Mouse (Mus musculus): ENCODE results near the gene Gm42957. TPM values are rescaled to one million over a fixed set of nuclear protein-coding genes. Genes with fewer than 3 reads are reported as not detected.

Gene Gm42957
- polyA plus RNA-seq, 1 experiment from 2014 or later = 0.08 TPM

GRCm38 (mm10) chr3:96700376-96700775 is 65.1 kb downstream of the Gm42957 start:
- no peak for ATAC-seq (replicated peaks)
- Histone ChIP-seq H3K4me1 (peaks cover 11% of the 10 kb centered on the region), H3K4me2 (replicated peaks) (no peak overlapping the region), H3K4me3 (no peak overlapping the region), H3K36me3 (peaks cover 16% of the 10 kb centered on the region), H3K9me3 (no peaks in the 10 kb centered on the region), H3K27me3 (no peaks in the 10 kb centered on the region), H3K9ac (replicated peaks) (no peak overlapping the region), H3K27ac (replicated peaks) (no peak overlapping the region)
- WGBS = 46% methylated on average over 7 of the region's 7 CpGs

DNA sequence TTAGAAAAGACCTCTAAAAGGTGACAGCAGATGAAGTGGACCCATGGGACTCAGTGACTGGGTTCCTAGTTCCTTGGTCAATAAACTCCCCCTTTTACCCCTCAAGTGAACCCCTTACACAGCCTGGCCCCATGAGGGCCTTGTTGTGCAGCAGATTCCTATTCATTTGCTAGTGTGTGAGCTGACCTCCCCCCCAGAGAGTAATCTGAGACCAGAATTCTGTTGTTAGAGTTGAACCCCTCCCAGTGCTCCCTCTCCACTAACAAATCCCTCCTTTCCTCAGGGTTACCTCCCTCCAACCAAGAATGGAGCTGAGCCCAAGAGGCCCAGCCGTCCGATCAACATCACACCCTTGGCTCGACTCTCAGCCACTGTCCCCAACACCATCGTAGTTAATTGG is 65.7 kb downstream of the Gm42957 start:
- peaks cover 16% of the 10 kb centered on the region for H3K36me3 ChIP-seq
- 81% methylated on average over 4 of the region's 4 CpGs for WGBS
- H3K4me1 ChIP-seq = peaks cover 9% of the 10 kb centered on the region
- no peaks in the 10 kb centered on the region for H3K9me3 ChIP-seq
- ATAC-seq (replicated peaks) = no peak
- H3K9ac ChIP-seq (replicated peaks) = no peak overlapping the region
- H3K27me3 ChIP-seq = no peaks in the 10 kb centered on the region
- no peak overlapping the region for H3K4me2 ChIP-seq (replicated peaks)
- H3K4me3 ChIP-seq = no peak overlapping the region
- H3K27ac ChIP-seq (replicated peaks) = no peak overlapping the region

Other genes with a start within 250 kb of the Gm42957 start
- not detected in 2 replicates for gene BC107364, start 183.2 kb upstream of the Gm42957 start, polyA plus RNA-seq (2015; fragmentation: Nextera tagmentation; extraction: Ambion mirVana)
- gene Hfe2, start 110.3 kb upstream of the Gm42957 start, polyA plus RNA-seq (2015; fragmentation: Nextera tagmentation; extraction: Ambion mirVana) = 0.43 and 0.82 TPM in 2 replicates
- 68.4 and 69.3 TPM in 2 replicates for gene Txnip, start 77.5 kb upstream of the Gm42957 start, polyA plus RNA-seq (2015; fragmentation: Nextera tagmentation; extraction: Ambion mirVana)
- gene Gm16253, start 58.5 kb upstream of the Gm42957 start, polyA plus RNA-seq (2015; fragmentation: Nextera tagmentation; extraction: Ambion mirVana) = 0.92 and 2.0 TPM in 2 replicates
- gene Polr3gl, start 41.3 kb upstream of the Gm42957 start, polyA plus RNA-seq (2015; fragmentation: Nextera tagmentation; extraction: Ambion mirVana) = 42.4 and 45.3 TPM in 2 replicates
- gene Ankrd34a, start 38.8 kb upstream of the Gm42957 start, polyA plus RNA-seq (2015; fragmentation: Nextera tagmentation; extraction: Ambion mirVana) = 12.5 and 13.4 TPM in 2 replicates
- 5.0 and 6.4 TPM in 2 replicates for gene Lix1l, start 34.3 kb upstream of the Gm42957 start, polyA plus RNA-seq (2015; fragmentation: Nextera tagmentation; extraction: Ambion mirVana)
- 132 and 144 TPM in 2 replicates for gene Rbm8a, start 5.5 kb upstream of the Gm42957 start, polyA plus RNA-seq (2015; fragmentation: Nextera tagmentation; extraction: Ambion mirVana)
- gene Pex11b, start 98 bp upstream of the Gm42957 start, polyA plus RNA-seq (2015; fragmentation: Nextera tagmentation; extraction: Ambion mirVana) = 57.3 and 58.6 TPM in 2 replicates
- 0.55 and 0.65 TPM in 2 replicates for gene Itga10, start 10.1 kb downstream of the Gm42957 start, polyA plus RNA-seq (2015; fragmentation: Nextera tagmentation; extraction: Ambion mirVana)
- gene Ankrd35, start 34.7 kb downstream of the Gm42957 start, polyA plus RNA-seq (2015; fragmentation: Nextera tagmentation; extraction: Ambion mirVana) = 1.5 and 1.9 TPM in 2 replicates
- 27.4 and 28.9 TPM in 2 replicates for gene Pias3, start 60.9 kb downstream of the Gm42957 start, polyA plus RNA-seq (2015; fragmentation: Nextera tagmentation; extraction: Ambion mirVana)
- 6.8 and 6.9 TPM in 2 replicates for gene Nudt17, start 73.1 kb downstream of the Gm42957 start, polyA plus RNA-seq (2015; fragmentation: Nextera tagmentation; extraction: Ambion mirVana)
- gene Polr3c, start 92.2 kb downstream of the Gm42957 start, polyA plus RNA-seq (2015; fragmentation: Nextera tagmentation; extraction: Ambion mirVana) = 33.5 and 35.7 TPM in 2 replicates
- gene Rnf115, start 92.2 kb downstream of the Gm42957 start, polyA plus RNA-seq (2015; fragmentation: Nextera tagmentation; extraction: Ambion mirVana) = 59.3 and 66.6 TPM in 2 replicates
- 0.11 and 0.15 TPM in 2 replicates for gene Pdzk1, start 193.8 kb downstream of the Gm42957 start, polyA plus RNA-seq (2015; fragmentation: Nextera tagmentation; extraction: Ambion mirVana)
- 0.11 and 0.19 TPM in 2 replicates for gene Cd160, start 193.9 kb downstream of the Gm42957 start, polyA plus RNA-seq (2015; fragmentation: Nextera tagmentation; extraction: Ambion mirVana)

All from forebrain, embryonic 15.5 days (tissue).